Mouse (Mus musculus): ENCODE results near the gene Car6. TPM values are rescaled to one million over a fixed set of nuclear protein-coding genes. Genes with fewer than 3 reads are reported as not detected.

Gene Car6
- total RNA-seq (2023): not detected

DNA sequence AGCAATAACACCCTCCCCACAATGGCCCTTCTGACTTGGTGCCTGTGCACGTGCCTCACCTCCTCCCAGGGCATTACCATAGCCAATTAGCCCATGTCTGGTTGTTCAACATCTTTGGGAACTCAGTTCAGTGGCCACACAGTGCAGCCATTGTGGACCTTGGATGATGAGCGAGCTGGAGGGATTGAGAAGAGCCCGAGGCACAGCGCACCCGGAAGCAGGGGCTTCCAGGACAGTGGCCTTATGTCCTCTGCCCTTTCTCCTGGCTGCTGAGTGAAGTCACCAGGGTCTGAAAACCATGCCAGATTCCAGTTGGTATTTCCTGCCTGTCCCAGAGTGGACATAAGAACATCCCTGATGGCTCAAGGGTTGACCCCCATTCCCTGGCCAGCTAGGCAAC, at the start of gene Car6:
Car6 (minus strand) TSS at position 101 of the 400 bp plus-strand sequence.

DNA sequence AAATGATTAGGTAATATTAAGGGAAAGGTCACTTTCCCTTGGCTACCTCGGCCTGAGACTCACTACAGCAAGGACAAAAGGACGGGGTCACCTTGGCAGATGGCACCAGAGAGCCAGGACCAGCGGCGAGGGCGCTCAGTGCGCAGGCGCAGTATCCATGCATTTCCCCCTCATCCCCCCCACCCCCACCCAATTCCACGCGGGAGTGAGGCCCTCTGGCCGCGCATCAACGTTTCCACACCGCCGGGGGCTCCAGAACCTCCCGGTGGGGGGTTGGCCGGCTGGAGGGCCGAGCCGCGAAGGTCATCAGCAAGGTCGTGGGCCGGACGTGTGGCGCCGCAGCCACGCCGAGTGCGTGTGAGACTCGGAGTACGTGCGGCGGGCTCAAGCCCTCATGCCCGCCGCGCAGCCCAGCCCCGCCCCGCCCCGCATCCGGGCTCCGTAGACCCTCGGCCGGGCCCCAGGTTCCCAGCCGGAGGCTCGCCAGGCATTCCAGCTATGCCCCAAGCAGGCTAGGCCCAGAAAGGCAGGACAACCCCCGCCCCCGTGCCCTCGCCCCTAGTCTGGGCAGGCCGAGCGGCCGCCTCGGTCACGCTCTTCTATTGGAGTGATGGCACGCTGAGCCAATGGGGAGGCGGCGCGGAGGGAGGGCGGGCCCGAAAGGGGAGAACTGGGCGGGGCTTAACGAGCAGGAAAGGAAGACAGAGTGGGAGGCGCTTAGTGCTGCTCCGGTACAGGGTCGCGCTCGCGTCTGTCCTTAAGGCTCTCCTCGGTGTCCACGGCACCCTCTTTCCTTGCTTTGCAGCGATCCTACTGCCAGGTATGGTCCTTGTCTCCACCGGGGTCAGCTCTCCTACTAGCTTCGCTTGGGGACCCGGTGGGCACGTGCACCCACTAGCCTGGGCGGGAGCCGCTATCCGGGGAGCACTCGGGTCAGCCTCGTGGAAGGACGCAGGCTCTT, 35.7 kb upstream of the Car6 start, which contains the start of gene Eno1:
Eno1 (plus strand) TSS at position 201 of the 961 bp plus-strand sequence.

Other genes starting within 250 kb of the Car6 start
- 10 to 100 TPM; 12.4 to 14.2 TPM for gene Spsb1, start 246.3 kb downstream of the Car6 start, total RNA-seq (2023)
- gene H6pd, start 192.3 kb downstream of the Car6 start, total RNA-seq (2023): 10 to 100 TPM; 31.4 to 33.6 TPM
- gene Gpr157, start 114.0 kb downstream of the Car6 start, total RNA-seq (2023): 1 to 10 TPM; 1.5 to 2.0 TPM
- gene Slc2a5, start 82.0 kb downstream of the Car6 start, total RNA-seq (2023): not detected
- not detected for gene Slc2a7, start 52.4 kb downstream of the Car6 start, total RNA-seq (2023)
- gene Eno1, start 35.4 kb upstream of the Car6 start, total RNA-seq (2023): 100 to 1,000 TPM; 175 to 192 TPM
- gene Rere, start 80.3 kb upstream of the Car6 start, total RNA-seq (2023): 100 to 1,000 TPM; 155 to 158 TPM

Measured in T-cell, adult 66 days (primary cell).